Mouse (Mus musculus) urinary bladder, postnatal 25 days (tissue): ENCODE results near the gene Cdc20b.

ENCODE experiments used
- DNase-seq: peaks from one replicate; pipeline ENCODE4 v3.0.0; 2022; ENCODE audit warnings: low spot score

Cdc20b gene

DNA sequence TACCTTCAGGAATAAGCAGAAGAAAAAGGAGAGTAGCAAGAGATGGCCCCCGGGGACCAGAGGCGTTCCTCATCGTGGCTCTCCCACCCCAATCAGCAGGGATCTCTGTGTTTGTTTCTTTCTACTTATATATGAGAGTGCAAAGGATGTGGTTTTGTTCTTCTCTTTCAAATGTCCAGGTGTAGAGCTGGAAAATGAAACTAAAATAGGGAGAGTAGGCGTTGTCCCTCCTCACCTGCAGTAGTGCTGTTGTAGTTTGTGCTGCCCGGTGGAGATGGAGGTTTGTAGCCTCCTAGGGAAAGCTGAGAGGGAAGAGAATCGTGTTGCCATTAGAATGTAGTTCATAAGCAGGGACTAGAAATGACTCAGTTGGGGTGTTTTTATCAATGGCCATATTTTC, 66.0 kb downstream of the Cdc20b start, which contains the start of gene Gzma:
Gene Gzma (minus strand): TSS at position 103 of the 400 bp plus-strand sequence.
- no peak for DNase-seq

DNA sequence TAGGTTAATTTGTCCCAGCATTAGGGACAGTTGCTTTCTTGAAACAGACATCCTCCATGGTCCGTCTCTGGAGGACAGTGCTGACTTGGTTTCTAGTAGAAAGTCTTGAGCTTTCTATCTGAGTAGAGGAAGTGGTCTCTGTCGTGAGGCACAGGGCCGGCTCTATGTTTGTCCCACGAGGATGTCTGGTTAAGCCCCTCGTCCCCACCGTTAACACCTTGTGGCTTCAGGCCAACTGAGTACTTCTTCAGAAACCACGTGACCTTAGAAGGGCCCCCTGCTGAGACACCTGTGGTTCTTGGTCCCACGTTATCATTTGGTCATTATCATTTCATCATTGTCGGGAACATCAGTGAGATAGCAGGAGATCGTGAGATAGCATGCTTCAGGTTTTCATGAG, 66.9 kb downstream of the Cdc20b start:
- DNase-seq: no peak

GRCm38 (mm10) chr13:113104759-113105158, 69.8 kb downstream of the Cdc20b start:
- DNase-seq: no peak

DNA sequence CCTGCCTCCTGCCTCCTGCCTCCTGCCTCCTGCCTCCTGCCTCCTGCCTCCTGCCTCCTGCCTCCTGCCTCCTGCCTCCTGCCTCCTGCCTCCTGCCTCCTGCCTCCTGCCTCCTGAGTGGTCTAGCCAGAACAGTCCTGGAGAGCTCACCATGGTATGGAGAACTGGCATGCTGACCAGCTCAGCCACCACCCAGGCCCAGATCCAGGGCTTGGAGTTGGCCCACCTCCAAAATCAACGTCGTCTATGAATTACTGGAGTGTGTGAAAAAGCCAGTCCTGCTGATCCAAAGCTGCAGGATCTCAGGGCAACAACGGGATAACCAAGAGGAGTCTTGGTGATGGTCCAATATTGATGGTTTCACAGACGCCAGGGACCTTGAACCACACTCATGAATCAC, 84.1 kb downstream of the Cdc20b start:
- no peak for DNase-seq

DNA sequence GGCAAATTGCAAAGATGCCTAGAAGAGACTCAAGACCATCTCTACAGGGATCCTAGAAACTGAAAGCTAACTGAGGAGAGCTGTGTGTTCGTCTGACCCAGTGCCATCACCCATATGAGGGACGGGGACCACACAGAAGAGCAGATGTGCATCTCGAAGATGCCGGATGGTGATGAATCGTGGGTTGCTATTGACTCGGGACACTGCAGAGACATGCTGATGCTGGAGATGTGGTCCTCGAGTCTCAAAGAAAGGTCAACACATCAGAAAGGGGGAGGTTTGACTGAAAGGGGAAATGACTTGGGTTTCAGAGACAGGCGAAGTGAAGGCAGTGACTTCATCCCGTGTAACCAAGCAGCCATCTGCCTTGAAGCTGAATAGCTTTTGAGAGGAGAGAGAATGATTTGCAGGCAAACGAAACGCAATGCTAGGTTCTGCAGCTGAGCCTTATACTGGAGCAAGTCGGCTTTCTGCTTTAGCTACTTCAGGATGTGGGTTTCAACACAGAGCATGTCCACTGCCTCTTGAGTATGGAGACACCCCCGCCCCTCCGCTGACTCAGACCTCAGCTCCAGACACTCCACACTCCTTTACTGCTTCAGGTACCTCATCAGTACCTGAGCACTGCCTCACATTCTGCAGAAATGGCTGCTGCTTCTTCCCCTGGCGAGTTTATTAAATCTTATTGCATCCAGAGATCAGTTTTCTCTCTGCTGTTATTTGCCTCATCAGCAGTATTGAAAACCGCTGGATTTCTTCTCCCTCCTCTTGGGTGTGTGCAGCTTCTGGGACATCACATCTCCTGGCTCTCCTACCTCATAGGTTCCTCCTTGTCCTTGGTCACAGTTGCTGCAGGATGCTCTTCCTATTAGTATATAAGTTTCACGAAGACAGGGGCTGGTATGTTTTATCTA, 85.7 kb downstream of the Cdc20b start:
- no peak for DNase-seq

GRCm38 (mm10) chr13:113121326-113121725, 86.4 kb downstream of the Cdc20b start:
- DNase-seq: no peak

- no peak for DNase-seq
Measured at GRCm38 (mm10) chr13:113129974-113130373, 95.1 kb downstream of the Cdc20b start.

GRCm38 (mm10) chr13:113139597-113139996, 104.7 kb downstream of the Cdc20b start:
- no peak for DNase-seq
